Mouse (Mus musculus): ENCODE results near the gene Smc6. TPM values are rescaled to one million over a fixed set of nuclear protein-coding genes. Genes with fewer than 3 reads are reported as not detected.

Gene Smc6
- 10 to 100 TPM; 27.1 to 35.7 TPM for total RNA-seq (2021)
- long read RNA-seq, experiment 1, full-length matches to known transcripts = 54 of 69 reads
- long read RNA-seq, experiment 1, partial matches to known transcripts = 4 of 69 reads
- long read RNA-seq, experiment 1, other reads (novel, unspliced or antisense) = 11 of 69 reads
- long read RNA-seq, experiment 2, full-length matches to known transcripts = 27 of 35 reads
- long read RNA-seq, experiment 2, partial matches to known transcripts = 3 of 35 reads
- long read RNA-seq, experiment 2, other reads (novel, unspliced or antisense) = 5 of 35 reads

- DNase-seq (ENCODE audit: low spot score) = peak; percentile 96
Observed at GRCm38 (mm10) chr12:11265382-11266281, at the start of gene Smc6, which contains the start of gene Gen1. TSS of gene Smc6 (plus strand) at chr12:11265886. TSS of gene Gen1 (minus strand) at chr12:11265801.

GRCm38 (mm10) chr12:11216454-11216853 is 49.2 kb upstream of the Smc6 start:
- no peak for DNase-seq (ENCODE audit: low spot score)

GRCm38 (mm10) chr12:11217726-11218250 is 47.9 kb upstream of the Smc6 start:
- DNase-seq (ENCODE audit: low spot score) = no peak

- peak; percentile 24 for DNase-seq (ENCODE audit: low spot score)
Observed at GRCm38 (mm10) chr12:11221524-11222330, 44.0 kb upstream of the Smc6 start.

- DNase-seq (ENCODE audit: low spot score) = no peak
Observed at GRCm38 (mm10) chr12:11222566-11222965, 43.1 kb upstream of the Smc6 start.

GRCm38 (mm10) chr12:11223090-11223489 is 42.6 kb upstream of the Smc6 start:
- no peak for DNase-seq (ENCODE audit: low spot score)

- DNase-seq (ENCODE audit: low spot score) = no peak
Observed at GRCm38 (mm10) chr12:11224722-11225121, 41.0 kb upstream of the Smc6 start.

- no peak for DNase-seq (ENCODE audit: low spot score)
Observed at GRCm38 (mm10) chr12:11226123-11226522, 39.6 kb upstream of the Smc6 start.

GRCm38 (mm10) chr12:11226529-11227268 is 39.0 kb upstream of the Smc6 start:
- peak; percentile 15 for DNase-seq (ENCODE audit: low spot score)

GRCm38 (mm10) chr12:11230267-11230666 is 35.4 kb upstream of the Smc6 start:
- DNase-seq (ENCODE audit: low spot score) = no peak

GRCm38 (mm10) chr12:11235996-11236395 is 29.7 kb upstream of the Smc6 start:
- DNase-seq (ENCODE audit: low spot score) = no peak

- no peak for DNase-seq (ENCODE audit: low spot score)
Observed at GRCm38 (mm10) chr12:11247460-11247859, 18.2 kb upstream of the Smc6 start.

- no peak for DNase-seq (ENCODE audit: low spot score)
Observed at GRCm38 (mm10) chr12:11250322-11250721, 15.4 kb upstream of the Smc6 start.

GRCm38 (mm10) chr12:11264895-11265294 is 791 bp upstream of the Smc6 start:
- DNase-seq (ENCODE audit: low spot score) = no peak

GRCm38 (mm10) chr12:11266282-11266985 is 748 bp downstream of the Smc6 start:
- DNase-seq (ENCODE audit: low spot score) = peak; percentile 52

- DNase-seq (ENCODE audit: low spot score) = peak; percentile 5
Observed at GRCm38 (mm10) chr12:11267030-11267429, 1.3 kb downstream of the Smc6 start.

- DNase-seq (ENCODE audit: low spot score) = no peak
Observed at GRCm38 (mm10) chr12:11272568-11272967, 6.9 kb downstream of the Smc6 start.

GRCm38 (mm10) chr12:11273185-11273584 is 7.5 kb downstream of the Smc6 start:
- DNase-seq (ENCODE audit: low spot score) = no peak

- DNase-seq (ENCODE audit: low spot score) = no peak
Observed at GRCm38 (mm10) chr12:11276632-11277031, 10.9 kb downstream of the Smc6 start.

GRCm38 (mm10) chr12:11277207-11277606 is 11.5 kb downstream of the Smc6 start:
- no peak for DNase-seq (ENCODE audit: low spot score)
